18 mouse cellular contexts compared by ENCODE assay signal in the genomic region with DNA sequence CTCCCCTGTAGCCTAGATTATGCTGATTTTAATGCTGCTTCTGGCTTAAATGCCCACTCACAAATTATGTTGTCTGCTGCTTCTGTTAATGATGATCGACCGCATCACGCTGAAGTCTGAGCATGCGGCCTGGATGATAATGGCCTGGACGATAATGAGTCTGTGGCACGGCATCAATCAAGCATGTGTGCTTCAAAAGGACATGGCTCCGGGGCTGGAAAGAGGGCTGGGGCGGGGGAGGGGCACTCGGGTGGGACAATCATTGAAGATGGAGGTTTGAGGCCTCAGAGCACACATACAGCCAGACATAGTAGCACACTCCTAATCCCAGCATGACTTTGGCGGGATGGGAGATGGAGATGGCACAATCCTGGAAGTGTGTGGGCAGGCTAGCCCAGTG.
A peak's percentile ranks its signal among the peaks of the same experiment; 100 is the strongest.
DNase-seq lines count a peak whose midpoint lies in the region; ATAC-seq and TF ChIP-seq lines count a peak whose summit lies in the region.
"Had no signal": no experiment of that assay in that cellular context is flagged by ENCODE, and none has a peak within 500 bp of the region (broad histone marks: within the 10 kb centered on the region; RNA-seq: fewer than 3 reads in every experiment).

No protein-coding gene starts in this region.

- no peak overlapping the region for H3K9ac ChIP-seq in forebrain, embryonic 13.5 days
- H3K9ac ChIP-seq in hindbrain, postnatal 0 days (replicated peaks; ENCODE audit: low read length) = no peak overlapping the region
- H3K9ac ChIP-seq in neural tube, embryonic 13.5 days = no peak overlapping the region
- H3K9ac ChIP-seq in intestine, postnatal 0 days (ENCODE audit: low read depth, low read length) = no peak overlapping the region
- H3K9ac ChIP-seq: embryonic facial prominence, embryonic 12.5 days; heart, embryonic 13.5 days had no signal

- WGBS in forebrain, embryonic 13.5 days = 37% methylated on average over 10 of the region's 10 CpGs
- 46% methylated on average over 10 of the region's 10 CpGs for WGBS in hindbrain, postnatal 0 days
- 30% methylated on average over 10 of the region's 10 CpGs for WGBS in neural tube, embryonic 13.5 days
- 85% methylated on average over 10 of the region's 10 CpGs for WGBS in intestine, postnatal 0 days

- no peak overlapping the region for H3K4me2 ChIP-seq in forebrain, embryonic 13.5 days
- no peak overlapping the region for H3K4me2 ChIP-seq in hindbrain, postnatal 0 days (ENCODE audit: low read depth, low read length)
- H3K4me2 ChIP-seq in neural tube, embryonic 13.5 days = no peak overlapping the region
- no peak overlapping the region for H3K4me2 ChIP-seq in intestine, postnatal 0 days (replicated peaks; ENCODE audit: low read depth)
- H3K4me2 ChIP-seq: embryonic facial prominence, embryonic 12.5 days; heart, embryonic 13.5 days had no signal

- no peaks in the 10 kb centered on the region for H3K27me3 ChIP-seq in forebrain, embryonic 13.5 days
- H3K27me3 ChIP-seq in hindbrain, postnatal 0 days (ENCODE audit: insufficient read depth, low read length) = no peaks in the 10 kb centered on the region
- H3K27me3 ChIP-seq in neural tube, embryonic 13.5 days = no peaks in the 10 kb centered on the region
- H3K27me3 ChIP-seq in intestine, postnatal 0 days (replicated peaks; ENCODE audit: control insufficient read depth, insufficient read depth, low read length) = no peaks in the 10 kb centered on the region
- H3K27me3 ChIP-seq: embryonic facial prominence, embryonic 12.5 days; megakaryocyte, embryonic 14.5 days had no signal

- no peak overlapping the region for H3K4me3 ChIP-seq in forebrain, embryonic 13.5 days
- no peak overlapping the region for H3K4me3 ChIP-seq in hindbrain, postnatal 0 days (ENCODE audit: low read length)
- no peak overlapping the region for H3K4me3 ChIP-seq in neural tube, embryonic 13.5 days
- no peak overlapping the region for H3K4me3 ChIP-seq in intestine, postnatal 0 days (ENCODE audit: low read depth, low read length)
- H3K4me3 ChIP-seq: embryonic facial prominence, embryonic 12.5 days; gastrocnemius, adult 2 months; heart, embryonic 13.5 days; megakaryocyte, embryonic 14.5 days had no signal

- ATAC-seq in forebrain, embryonic 13.5 days = peak; percentile 16; the same call in 1 of the 2 replicates
- ATAC-seq in hindbrain, postnatal 0 days = no peak
- no peak for ATAC-seq in neural tube, embryonic 13.5 days (ENCODE audit: low read depth)
- ATAC-seq in intestine, postnatal 0 days = no peak

- H3K4me1 ChIP-seq in forebrain, embryonic 13.5 days = peaks cover 31% of the 10 kb centered on the region
- H3K4me1 ChIP-seq in hindbrain, postnatal 0 days (ENCODE audit: insufficient read depth, low read length) = no peaks in the 10 kb centered on the region
- H3K4me1 ChIP-seq in neural tube, embryonic 13.5 days (replicated peaks) = peaks cover 48% of the 10 kb centered on the region
- no peaks in the 10 kb centered on the region for H3K4me1 ChIP-seq in intestine, postnatal 0 days (replicated peaks; ENCODE audit: control insufficient read depth, insufficient read depth, low read length)

- no peaks in the 10 kb centered on the region for H3K9me3 ChIP-seq in forebrain, embryonic 13.5 days (replicated peaks)
- H3K9me3 ChIP-seq in hindbrain, postnatal 0 days (ENCODE audit: low read length) = no peaks in the 10 kb centered on the region
- H3K9me3 ChIP-seq in neural tube, embryonic 13.5 days = no peaks in the 10 kb centered on the region
- H3K9me3 ChIP-seq in intestine, postnatal 0 days (ENCODE audit: control insufficient read depth) = no peaks in the 10 kb centered on the region
- H3K9me3 ChIP-seq: embryonic facial prominence, embryonic 12.5 days; heart, embryonic 13.5 days had no signal

- no peak for TF ChIP-seq CTCF in hindbrain, postnatal 0 days (IDR thresholded peaks at IDR 0.05; ENCODE audit: low read depth)
- no peak for TF ChIP-seq CTCF in intestine, postnatal 0 days (IDR thresholded peaks at IDR 0.05; ENCODE audit: low read depth)

- peak overlapping the region; percentile 72; the same call in 1 of the 2 replicates for H3K27ac ChIP-seq in forebrain, embryonic 13.5 days
- H3K27ac ChIP-seq in hindbrain, postnatal 0 days = no peak overlapping the region
- H3K27ac ChIP-seq in neural tube, embryonic 13.5 days (replicated peaks) = peak overlapping the region; percentile 67
- no peak overlapping the region for H3K27ac ChIP-seq in intestine, postnatal 0 days (ENCODE audit: low read depth, low read length)
- H3K27ac ChIP-seq: embryonic facial prominence, embryonic 12.5 days; gastrocnemius, adult 2 months; heart, embryonic 13.5 days had no signal

- no peaks in the 10 kb centered on the region; the same call in 1 of the 2 replicates for H3K36me3 ChIP-seq in forebrain, embryonic 13.5 days (ENCODE audit: poor library complexity, severe bottlenecking)
- H3K36me3 ChIP-seq in hindbrain, postnatal 0 days (ENCODE audit: insufficient read depth, low read length) = no peaks in the 10 kb centered on the region
- H3K36me3 ChIP-seq in neural tube, embryonic 13.5 days = no peaks in the 10 kb centered on the region
- no peaks in the 10 kb centered on the region for H3K36me3 ChIP-seq in intestine, postnatal 0 days (ENCODE audit: control insufficient read depth, insufficient read depth)
- H3K36me3 ChIP-seq: embryonic facial prominence, embryonic 12.5 days; heart, embryonic 13.5 days had no signal

- DNase-seq in retina, postnatal 1 day = peak; percentile 77
- DNase-seq in retina, embryonic 14.5 days (ENCODE audit: low spot score) = no peak
- DNase-seq in hindbrain, postnatal 0 days (ENCODE audit: low spot score) = peak; percentile 27
- DNase-seq in liver = no peak
- no peak for DNase-seq in kidney, adult 18-20 months
- DNase-seq: cerebellum, adult 11 months; cerebellum, postnatal 25 days; gastrocnemius, adult 2 months; kidney, adult 11 months; kidney, postnatal 10 days; lung, postnatal 14 days; thymus, postnatal 4 days had no signal

Comparison
In these comparisons a context has a peak if more than half of its experiments do, and no peak if none do; other contexts are left out.
1. DNase-seq: peak in retina, postnatal 1 day (single experiment) and hindbrain, postnatal 0 days (single experiment); none in retina, embryonic 14.5 days (single experiment), liver (single experiment) and kidney, adult 18-20 months (single experiment).
2. H3K27ac ChIP-seq: peak in forebrain, embryonic 13.5 days (single experiment) and neural tube, embryonic 13.5 days (single experiment); none in hindbrain, postnatal 0 days (single experiment) and intestine, postnatal 0 days (single experiment).